Mouse (Mus musculus): ENCODE data around the gene Grik4.

DNA sequence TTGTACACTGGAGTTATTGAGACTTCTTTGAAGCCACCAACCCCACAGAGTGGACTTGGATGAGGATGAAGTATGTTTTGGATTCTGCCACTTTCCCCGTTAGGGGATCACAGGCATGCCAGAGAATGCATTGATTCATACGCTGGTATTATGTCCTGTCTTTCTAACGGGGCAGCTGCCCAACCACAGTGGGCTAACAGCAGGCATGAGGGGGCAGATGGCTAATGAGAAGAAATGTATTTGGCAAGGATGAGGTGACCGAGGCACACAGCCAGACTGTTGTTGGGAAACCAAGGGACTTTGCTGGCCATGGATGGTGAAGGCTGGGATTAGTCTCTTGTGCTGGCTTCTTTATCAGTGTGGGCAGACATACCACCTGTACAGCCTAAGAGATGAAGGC lies 312.8 kb downstream of the Grik4 start:
- no peak for TF ChIP-seq CTCF (IDR thresholded peaks at IDR 0.05; ENCODE audit: borderline replicate concordance, extremely low read depth, insufficient read depth, insufficient read length)
- no peak for TF ChIP-seq POLR2A (IDR thresholded peaks at IDR 0.05; ENCODE audit: borderline replicate concordance, extremely low read depth, insufficient read depth, insufficient read length, poor library complexity, severe bottlenecking)

Measured in brain, embryonic 14.5 days (tissue).